Mouse (Mus musculus) skeletal muscle tissue, postnatal 0 days (tissue): ENCODE measurements around the gene Pde4d. TPM values are rescaled to one million over a fixed set of nuclear protein-coding genes. Genes with fewer than 3 reads are reported as not detected.

ENCODE experiments used
- microRNA counts: library from miRNA; unstranded; fragments of <30 nt; microRNA quantifications from one replicate; lab custom pipeline; 2015
- microRNA-seq, 2 experiments: library from miRNA; unstranded; fragments of <30 nt; microRNA quantifications; one replicate each; pipeline ENCODE4; 2016
- polyA plus RNA-seq: library from polyadenylated mRNA; unstranded; fragments of >200 nt; fragmentation: Nextera tagmentation; extraction: Ambion mirVana; gene quantifications from 2 replicates; pipeline ENCODE4 v1.2.1, GENCODE M21; 2015

Pde4d gene
- 14.4 and 20.7 TPM in 2 replicates for polyA plus RNA-seq

GRCm38 (mm10) chr13:108449116-108450097, at the start of gene Pde4d:
Gene Pde4d (plus strand): TSS chr13:108449948.

MicroRNAs encoded within 50 kb of the gene (microRNA counts, 519-probe panel; counts per million panel counts)
- microRNA mmu-miR-1904 (lab: Ali Mortazavi, UCI) (296 counts per million, percentile 58 among the panel's probes with 10 or more counts), microRNA mmu-miR-582-3p (lab: Ali Mortazavi, UCI) (296 counts per million, percentile 58 among the panel's probes with 10 or more counts), microRNA mmu-miR-582-5p (lab: Ali Mortazavi, UCI) (296 counts per million, percentile 58 among the panel's probes with 10 or more counts)

Small RNA genes lying within 50 kb of the gene (microRNA-seq; reads per million reads assigned to microRNA genes)
- gene Mir1904 (0 reads per million in 2 experiments), gene Mir582 (4.2 to 11.7 reads per million in 2 experiments)

Other genes with a start within 250 kb of the Pde4d start
- 0.88 and 3.8 TPM in 2 replicates for gene Elovl7, start 235.5 kb upstream of the Pde4d start, polyA plus RNA-seq
- 1.4 and 2.3 TPM in 2 replicates for gene Depdc1b, start 133.6 kb upstream of the Pde4d start, polyA plus RNA-seq